Mouse (Mus musculus) CH12.LX (cell line): ENCODE measurements around the gene Tmem59l. TPM values are rescaled to one million over a fixed set of nuclear protein-coding genes. Genes with fewer than 3 reads are reported as not detected.

ENCODE experiments used
- DNase-seq: peaks from one replicate; pipeline ENCODE4 v3.0.0-alpha.2; 2013; ENCODE audit errors: extremely low read depth
- H3K27ac ChIP-seq: 2 replicates; pipeline ENCODE4 v1.5.1; 2012; ENCODE audit warnings: low read depth, mild to moderate bottlenecking, control low read depth, moderate library complexity; ENCODE audit not compliant: insufficient read depth
- H3K27me3 ChIP-seq: replicated peaks from 2 replicates; pipeline ENCODE3; 2012; ENCODE audit warnings: inconsistent platforms
- H3K36me3 ChIP-seq, 2 experiments: replicated peaks in 1 of 2; 2 replicates each; pipeline versions ENCODE3 to v1.6.1; 2012; ENCODE audit warnings: inconsistent platforms in 1 of 2, low read length in 1 of 2, mild to moderate bottlenecking in 1 of 2, mixed read lengths in 1 of 2, moderate library complexity in 1 of 2; ENCODE audit not compliant: control insufficient read depth in 1 of 2, insufficient read depth in 1 of 2
- H3K4me1 ChIP-seq, 2 experiments: 2 replicates each; pipeline ENCODE4 v1.6.1; 2012; ENCODE audit warnings: inconsistent platforms in 1 of 2, moderate library complexity in 1 of 2; ENCODE audit not compliant: insufficient read depth in 2 of 2, control insufficient read depth in 1 of 2
- H3K4me2 ChIP-seq: 2 replicates; pipeline ENCODE4 v1.6.1; 2012; ENCODE audit warnings: low read depth, mild to moderate bottlenecking, control low read depth; ENCODE audit not compliant: poor library complexity, insufficient read depth, severe bottlenecking
- H3K4me3 ChIP-seq, 3 experiments: fragments of 150-350 bp in 1 of 3; sonication (generic) in 1 of 3; replicated peaks in 1 of 3; 2 replicates each; pipeline versions ENCODE3 to v1.5.1; 2011 to 2012; ENCODE audit warnings: low read depth in 2 of 3, low read length in 2 of 3, mild to moderate bottlenecking in 2 of 3, moderate library complexity in 2 of 3, control low read depth in 1 of 3, improper control_type of control experiment in 1 of 3, inconsistent platforms in 1 of 3, mixed read lengths in 1 of 3; ENCODE audit not compliant: poor library complexity in 1 of 3
- H3K79me2 ChIP-seq: replicated peaks from 2 replicates; pipeline ENCODE4 v1.6.1; 2012; ENCODE audit warnings: mild to moderate bottlenecking, moderate library complexity; ENCODE audit not compliant: control insufficient read depth, poor library complexity, insufficient read depth, severe bottlenecking; ENCODE audit errors: extremely low read depth
- H3K9ac ChIP-seq: 2 replicates; pipeline ENCODE4 v1.6.1; 2012; ENCODE audit warnings: low read depth, mild to moderate bottlenecking, control low read depth, moderate library complexity; ENCODE audit not compliant: insufficient read depth
- H3K9me3 ChIP-seq: replicated peaks from 2 replicates; pipeline ENCODE3; 2012; ENCODE audit warnings: low read length, inconsistent platforms, mixed read lengths
- CHD2 ChIP-seq: IDR thresholded peaks from 2 replicates; pipeline ENCODE4 v1.6.1; 2011; ENCODE audit warnings: low read length, improper control_type of control experiment
- CTCF ChIP-seq, 2 experiments: IDR thresholded peaks in 1 of 2; conservative IDR thresholded peaks in 1 of 2; 2 replicates each; pipeline ENCODE4 v1.5.1; 2011 to 2012; ENCODE audit warnings: low read depth in 2 of 2, low read length in 2 of 2, improper control_type of control experiment in 1 of 2, inconsistent platforms in 1 of 2, mild to moderate bottlenecking in 1 of 2, moderate library complexity in 1 of 2
- EP300 ChIP-seq: IDR thresholded peaks from 2 replicates; pipeline ENCODE4 v1.6.1; 2011; ENCODE audit warnings: low read length, improper control_type of control experiment
- ETS1 ChIP-seq: conservative IDR thresholded peaks from 2 replicates; pipeline ENCODE4 v1.6.1; 2012; ENCODE audit warnings: low read depth, mild to moderate bottlenecking, inconsistent platforms, low read length, improper control_type of control experiment, moderate library complexity
- GABPA ChIP-seq: IDR thresholded peaks from 2 replicates; pipeline ENCODE4 v1.6.1; 2012; ENCODE audit warnings: low read depth, low read length, improper control_type of control experiment, inconsistent platforms; ENCODE audit not compliant: insufficient replicate concordance
- HCFC1 ChIP-seq: IDR thresholded peaks from 2 replicates; pipeline ENCODE4 v1.6.1; 2012; ENCODE audit warnings: low read depth, mild to moderate bottlenecking, inconsistent platforms, low read length, improper control_type of control experiment
- JUND ChIP-seq: conservative IDR thresholded peaks from 2 replicates; pipeline ENCODE4 v1.6.1; 2011; ENCODE audit warnings: low read depth, low read length, improper control_type of control experiment
- MAX ChIP-seq: IDR thresholded peaks from 2 replicates; pipeline ENCODE4 v1.6.1; 2011; ENCODE audit warnings: low read length, improper control_type of control experiment
- MEF2A ChIP-seq: IDR thresholded peaks from 2 replicates; pipeline ENCODE4 v1.6.1; 2014; ENCODE audit warnings: low read depth, mild to moderate bottlenecking, inconsistent platforms, low read length, improper control_type of control experiment, borderline replicate concordance
- MYC ChIP-seq: IDR thresholded peaks from 2 replicates; pipeline ENCODE4 v1.6.1; 2011; ENCODE audit warnings: low read depth, mild to moderate bottlenecking, improper control_type of control experiment, low read length
- NELFE ChIP-seq: IDR thresholded peaks from 2 replicates; pipeline ENCODE4 v1.6.1; 2011; ENCODE audit warnings: low read depth, low read length, improper control_type of control experiment
- POLR2A ChIP-seq: IDR thresholded peaks from 2 replicates; pipeline ENCODE4 v1.6.1; 2011; ENCODE audit warnings: low read depth, mild to moderate bottlenecking, improper control_type of control experiment, low read length
- POLR2AphosphoS2 ChIP-seq: IDR thresholded peaks from 2 replicates; pipeline ENCODE4 v1.6.1; 2011; ENCODE audit warnings: low read depth, low read length, improper control_type of control experiment
- SMC3 ChIP-seq: IDR thresholded peaks from 2 replicates; pipeline ENCODE4 v1.6.1; 2011; ENCODE audit warnings: low read depth, low read length, improper control_type of control experiment
- TBP ChIP-seq: conservative IDR thresholded peaks from 2 replicates; pipeline ENCODE4 v1.6.1; 2011; ENCODE audit warnings: low read depth, low read length, improper control_type of control experiment
- UBTF ChIP-seq: IDR thresholded peaks from 2 replicates; pipeline ENCODE4 v1.6.1; 2012; ENCODE audit warnings: low read depth, mild to moderate bottlenecking, inconsistent platforms, low read length, improper control_type of control experiment, moderate library complexity
- USF2 ChIP-seq: conservative IDR thresholded peaks from 2 replicates; pipeline ENCODE4 v1.6.1; 2011; ENCODE audit warnings: low read depth, low read length, improper control_type of control experiment
- dilution Hi-C: fragments of 300-500 bp; cut with MboI; formaldehyde crosslinking; loops from 2 replicates; pipeline ENCODE4 v1.14.3; 2020; ENCODE audit warnings: low sequenced_read_pairs; ENCODE audit not compliant: extremely low pct_unique_long_range_greater_than_20kb, extremely low pct_ligation_motif_present
- in situ Hi-C: fragments of 300-500 bp; cut with MboI; formaldehyde crosslinking; loops from 3 replicates; pipeline ENCODE4 v1.14.3; 2019; ENCODE audit warnings: low sequenced_read_pairs, low pct_ligation_motif_present, low pct_unique_long_range_greater_than_20kb, mixed read lengths
- polyA plus RNA-seq: library from polyadenylated mRNA; unstranded; fragments of >175 nt; gene quantifications from 2 replicates; pipeline ENCODE4 v1.2.1, GENCODE M21; 2012; ENCODE audit warnings: low read depth; ENCODE audit not compliant: insufficient read length
- total RNA-seq, 2 experiments: library from RNA; depleted of rRNA; stranded (reverse); fragments of 300-350 nt in 1 of 2; fragments of >200 nt in 1 of 2; gene quantifications; 2 replicates each; pipeline ENCODE4 v1.2.3; 2012 to 2014

Gene Tmem59l
- total and polyA plus RNA-seq, 3 experiments, result not detected

- H3K9ac ChIP-seq, result no peak overlapping the region
- H3K4me2 ChIP-seq, result no peak overlapping the region
- peaks cover 8% of the 10 kb centered on the region for H3K9me3 ChIP-seq
- dilution Hi-C loops, result no loop called here
- H3K4me3 ChIP-seq, result no peak overlapping the region
- H3K4me1 ChIP-seq, result peaks cover 1 to 16% of the 10 kb centered on the region in 2 experiments; a peak in 3 of 4 replicates
- DNase-seq, result no peak
- in situ Hi-C loops, result no loop called here
- H3K36me3 ChIP-seq, result peaks cover 19 to 58% of the 10 kb centered on the region in 2 experiments
- no peaks in the 10 kb centered on the region for H3K79me2 ChIP-seq
- H3K27me3 ChIP-seq, result no peaks in the 10 kb centered on the region
- TF ChIP-seq GABPA (no peak), JUND (no peak), MEF2A (no peak), POLR2AphosphoS2 (no peak), EP300 (no peak), MAX (no peak), HCFC1 (no peak), MYC (no peak), CHD2 (no peak), TBP (no peak), SMC3 (no peak)
- no peak overlapping the region for H3K27ac ChIP-seq
Observed at GRCm38 (mm10) chr8:70453852-70454251, 33.3 kb downstream of the Tmem59l start.

- TF ChIP-seq POLR2A, result no peak
- no peak for TF ChIP-seq USF2
- no peak for TF ChIP-seq CHD2
- no peak for TF ChIP-seq UBTF
- no peak for TF ChIP-seq CTCF (conservative IDR thresholded peaks at IDR 0.05 in 1 of 2, IDR thresholded peaks at IDR 0.05 in 1 of 2; ENCODE audit: low read depth in 2 of 2, low read length in 2 of 2)
- TF ChIP-seq EP300, result no peak
- TF ChIP-seq NELFE, result no peak
- TF ChIP-seq GABPA, result no peak
- no peak for TF ChIP-seq TBP
- TF ChIP-seq ETS1, result no peak
- TF ChIP-seq HCFC1, result no peak
- no peak for TF ChIP-seq JUND
- H3K4me2 ChIP-seq, result no peak overlapping the region
- H3K27ac ChIP-seq, result no peak overlapping the region
- no peaks in the 10 kb centered on the region for H3K27me3 ChIP-seq
- DNase-seq, result no peak
- peaks cover 19 to 49% of the 10 kb centered on the region in 2 experiments for H3K36me3 ChIP-seq
- in situ Hi-C loops (no loop called here), dilution Hi-C loops (no loop called here)
- H3K4me1 ChIP-seq, result peaks cover 3 to 26% of the 10 kb centered on the region in 2 experiments; a peak in 3 of 4 replicates
- H3K79me2 ChIP-seq, result no peaks in the 10 kb centered on the region
- peaks cover 8% of the 10 kb centered on the region for H3K9me3 ChIP-seq
- H3K4me3 ChIP-seq, result no peak overlapping the region
- H3K9ac ChIP-seq, result no peak overlapping the region
Observed at GRCm38 (mm10) chr8:70452196-70452966, 34.8 kb downstream of the Tmem59l start.
